In genomic region chrX:73062323-73062722, GRCm38 (mm10) we compare ENCODE assay signal across 1 mouse cellular context.
A peak's percentile ranks its signal among the peaks of the same experiment; 100 is the strongest.
TF ChIP-seq lines count a peak whose summit lies in the region.

No protein-coding gene starts in this region.

TF ChIP-seq in MEL, 35 proteins besides CTCF, POLR2A, EP300 and RAD21 (continued from another document):
- TF ChIP-seq TCF12 (IDR thresholded peaks at IDR 0.05; ENCODE audit: low read depth, low read length) = peak; percentile 59
- no peak for TF ChIP-seq SMC3 (IDR thresholded peaks at IDR 0.05; ENCODE audit: low read depth, low read length)
- TF ChIP-seq GATA1 (IDR thresholded peaks at IDR 0.05; ENCODE audit: low read depth, low read length) = peak; percentile 38; the same call in 1 of the 2 replicates
- no peak for TF ChIP-seq POLR2AphosphoS2 (IDR thresholded peaks at IDR 0.05; ENCODE audit: low read length)
